Mouse (Mus musculus): ENCODE measurements at regions not wholly inside any gene's neighbourhood (a gene's known extent, or its start where the extent isn't known, plus 50 kb on each side); places are given as distances from the start of the nearest gene placed in this dataset.

- 41% methylated on average over 13 of the region's 13 CpGs for WGBS
- peak; percentile 60; the same call in 1 of the 2 replicates for ATAC-seq (ENCODE audit: extremely low read depth, insufficient number of reproducible peaks, low FRiP score, low TSS enrichment)
These were observed 85.2 kb upstream of the Zbtb40 start for GRCm38 (mm10) chr4:137133789-137134188.

GRCm38 (mm10) chr4:137130619-137131212 is 82.1 kb upstream of the Zbtb40 start:
- Histone ChIP-seq H3K4me3 (no peak overlapping the region), H3K36me3 (no peaks in the 10 kb centered on the region), H3K4me2 (no peak overlapping the region), H3K4me1 (peaks cover 30% of the 10 kb centered on the region), H3K9me3 (no peaks in the 10 kb centered on the region), H3K9ac (no peak overlapping the region), H3K27me3 (replicated peaks) (peaks cover 79% of the 10 kb centered on the region), H3K27ac (replicated peaks) (no peak overlapping the region)
- 44% methylated on average over 6 of the region's 7 CpGs for WGBS
- no peak for ATAC-seq (ENCODE audit: extremely low read depth, insufficient number of reproducible peaks, low FRiP score, low TSS enrichment)

More at GRCm38 (mm10) chr4:137133789-137134188, 85.2 kb upstream of the Zbtb40 start:
- Histone ChIP-seq H3K36me3 (no peaks in the 10 kb centered on the region), H3K9me3 (no peaks in the 10 kb centered on the region), H3K9ac (no peak overlapping the region), H3K4me2 (no peak overlapping the region), H3K27ac (replicated peaks) (no peak overlapping the region), H3K4me3 (no peak overlapping the region), H3K4me1 (peaks cover 28% of the 10 kb centered on the region), H3K27me3 (replicated peaks) (peaks cover 58% of the 10 kb centered on the region)

GRCm38 (mm10) chr4:137128152-137128551 is 79.6 kb upstream of the Zbtb40 start:
- ATAC-seq (ENCODE audit: extremely low read depth, insufficient number of reproducible peaks, low FRiP score, low TSS enrichment), result no peak
- Histone ChIP-seq H3K4me2 (0 out of 2 replicates have a peak overlapping the region, but pooled peaks have one; percentile 19), H3K27me3 (replicated peaks) (peaks cover 90% of the 10 kb centered on the region), H3K4me3 (no peak overlapping the region), H3K36me3 (no peaks in the 10 kb centered on the region), H3K9ac (no peak overlapping the region), H3K9me3 (no peaks in the 10 kb centered on the region), H3K27ac (replicated peaks) (no peak overlapping the region), H3K4me1 (peaks cover 14% of the 10 kb centered on the region)
- 14% methylated on average over 15 of the region's 15 CpGs for WGBS

GRCm38 (mm10) chr4:137121684-137122083 is 73.1 kb upstream of the Zbtb40 start:
- WGBS, result 42% methylated on average over 10 of the region's 10 CpGs
- no peak overlapping the region for H3K4me3 ChIP-seq
- peaks cover 59% of the 10 kb centered on the region for H3K27me3 ChIP-seq (replicated peaks)
- no peak overlapping the region for H3K4me2 ChIP-seq
- no peak for ATAC-seq (ENCODE audit: extremely low read depth, insufficient number of reproducible peaks, low FRiP score, low TSS enrichment)
- H3K9me3 ChIP-seq, result no peaks in the 10 kb centered on the region
- H3K9ac ChIP-seq, result no peak overlapping the region
- peaks cover 12% of the 10 kb centered on the region for H3K4me1 ChIP-seq
- H3K27ac ChIP-seq (replicated peaks), result no peak overlapping the region
- H3K36me3 ChIP-seq, result no peaks in the 10 kb centered on the region

- Histone ChIP-seq H3K4me2 (no peak overlapping the region), H3K9ac (no peak overlapping the region), H3K36me3 (no peaks in the 10 kb centered on the region), H3K4me3 (no peak overlapping the region), H3K9me3 (no peaks in the 10 kb centered on the region), H3K27me3 (replicated peaks) (peaks cover 53% of the 10 kb centered on the region), H3K4me1 (peaks cover 12% of the 10 kb centered on the region), H3K27ac (replicated peaks) (no peak overlapping the region)
- 54% methylated on average over 7 of the region's 7 CpGs for WGBS
- no peak for ATAC-seq (ENCODE audit: extremely low read depth, insufficient number of reproducible peaks, low FRiP score, low TSS enrichment)
These were observed 72.0 kb upstream of the Zbtb40 start for GRCm38 (mm10) chr4:137120597-137120996.

- H3K27me3 ChIP-seq (replicated peaks), result peaks cover 35% of the 10 kb centered on the region
- WGBS, result 16% methylated on average over 10 of the region's 10 CpGs
- no peaks in the 10 kb centered on the region for H3K9me3 ChIP-seq
- peaks cover 12% of the 10 kb centered on the region for H3K4me1 ChIP-seq
- H3K9ac ChIP-seq, result peak overlapping the region; percentile 60
- no peaks in the 10 kb centered on the region for H3K36me3 ChIP-seq
- ATAC-seq (ENCODE audit: extremely low read depth, insufficient number of reproducible peaks, low FRiP score, low TSS enrichment), result no peak
- no peak overlapping the region for H3K27ac ChIP-seq (replicated peaks)
- peak overlapping the region; percentile 43 for H3K4me3 ChIP-seq
- peak overlapping the region; percentile 68 for H3K4me2 ChIP-seq
These were observed 69.7 kb upstream of the Zbtb40 start for GRCm38 (mm10) chr4:137118332-137118715.

DNA sequence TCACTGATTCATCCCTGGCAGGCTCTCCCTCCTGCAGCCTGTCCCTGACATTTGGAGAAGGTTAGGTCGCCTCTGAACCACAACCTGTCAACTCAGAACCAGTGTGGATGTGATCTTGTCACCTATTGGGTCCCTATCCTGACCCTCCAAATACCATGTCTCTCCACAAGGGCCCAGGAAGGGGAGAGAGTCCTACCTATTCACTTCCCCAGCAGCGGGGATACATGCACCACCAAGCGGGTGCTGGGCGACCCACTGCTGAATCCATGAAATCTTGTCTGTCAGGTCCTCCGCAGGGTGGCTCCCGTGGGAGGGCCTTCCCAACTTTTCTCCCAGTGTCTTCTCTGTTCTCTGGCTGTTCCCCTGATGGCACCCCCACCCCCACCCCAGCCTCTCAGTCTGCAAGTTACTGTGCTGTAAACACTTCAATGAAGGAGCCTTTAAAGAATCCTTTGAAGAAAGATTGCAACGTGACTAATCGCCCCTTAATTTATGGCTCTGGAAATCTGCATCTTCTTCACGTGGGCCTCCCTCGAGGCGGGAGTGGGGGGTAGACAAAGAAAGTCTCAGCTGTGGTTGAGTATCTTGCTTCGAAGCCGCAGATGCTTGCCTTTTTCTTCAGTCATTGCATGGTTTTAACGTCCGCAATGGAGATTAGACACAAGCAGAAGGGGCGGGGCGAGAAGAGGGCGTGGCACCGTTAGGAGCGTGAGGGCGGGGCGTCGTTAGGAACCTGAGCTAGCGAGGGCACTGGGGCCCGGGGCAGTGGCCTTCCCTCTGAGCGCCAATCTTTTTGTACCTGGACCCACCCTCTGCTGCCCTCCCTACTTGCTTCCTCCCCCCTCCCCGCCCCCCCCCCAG is 69.1 kb upstream of the Zbtb40 start:
- peaks cover 12% of the 10 kb centered on the region for H3K4me1 ChIP-seq
- H3K4me2 ChIP-seq, result peak overlapping the region; percentile 68
- ATAC-seq (ENCODE audit: extremely low read depth, insufficient number of reproducible peaks, low FRiP score, low TSS enrichment), result no peak; the same call in 1 of the 2 replicates
- H3K9ac ChIP-seq, result peak overlapping the region; percentile 60
- H3K27ac ChIP-seq (replicated peaks), result no peak overlapping the region
- no peaks in the 10 kb centered on the region for H3K9me3 ChIP-seq
- WGBS, result 2% methylated on average over 26 of the region's 27 CpGs
- H3K36me3 ChIP-seq, result no peaks in the 10 kb centered on the region
- peaks cover 35% of the 10 kb centered on the region for H3K27me3 ChIP-seq (replicated peaks)
- H3K4me3 ChIP-seq, result peak overlapping the region; percentile 43

DNA sequence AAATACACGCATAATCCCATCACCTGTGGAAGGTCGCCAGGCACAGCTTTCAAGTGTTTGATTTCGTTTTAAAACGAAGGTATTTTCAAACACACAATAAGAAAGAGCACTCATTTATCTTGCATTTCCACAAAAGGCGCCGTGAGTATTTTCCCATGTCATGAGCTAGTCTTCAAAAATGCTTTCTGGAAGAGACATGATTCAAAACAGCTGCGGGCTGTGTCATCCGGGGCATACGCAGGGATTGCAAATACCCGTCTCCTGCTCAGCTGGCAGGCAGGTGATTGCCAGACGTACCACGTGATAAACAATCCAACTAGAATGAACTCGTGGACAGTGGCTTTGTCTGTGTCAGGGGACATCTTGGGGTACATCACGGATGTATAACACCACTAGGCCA is 66.5 kb upstream of the Zbtb40 start:
- no peak overlapping the region for H3K4me2 ChIP-seq
- ATAC-seq (ENCODE audit: extremely low read depth, insufficient number of reproducible peaks, low FRiP score, low TSS enrichment), result no peak
- 75% methylated on average over 14 of the region's 14 CpGs for WGBS
- H3K9ac ChIP-seq, result no peak overlapping the region
- no peak overlapping the region for H3K27ac ChIP-seq (replicated peaks)
- peaks cover 12% of the 10 kb centered on the region for H3K4me1 ChIP-seq
- H3K9me3 ChIP-seq, result no peaks in the 10 kb centered on the region
- H3K4me3 ChIP-seq, result no peak overlapping the region
- peaks cover 37% of the 10 kb centered on the region for H3K27me3 ChIP-seq (replicated peaks)
- H3K36me3 ChIP-seq, result no peaks in the 10 kb centered on the region

GRCm38 (mm10) chr4:137110276-137110675 is 61.7 kb upstream of the Zbtb40 start:
- ATAC-seq (ENCODE audit: extremely low read depth, insufficient number of reproducible peaks, low FRiP score, low TSS enrichment), result no peak
- no peak overlapping the region for H3K4me3 ChIP-seq
- no peak overlapping the region for H3K27ac ChIP-seq (replicated peaks)
- H3K4me2 ChIP-seq, result no peak overlapping the region
- no peaks in the 10 kb centered on the region for H3K4me1 ChIP-seq
- H3K9me3 ChIP-seq, result no peaks in the 10 kb centered on the region
- WGBS, result 74% methylated on average over 10 of the region's 10 CpGs
- peaks cover 28% of the 10 kb centered on the region for H3K27me3 ChIP-seq (replicated peaks)
- no peak overlapping the region for H3K9ac ChIP-seq
- H3K36me3 ChIP-seq, result no peaks in the 10 kb centered on the region

DNA sequence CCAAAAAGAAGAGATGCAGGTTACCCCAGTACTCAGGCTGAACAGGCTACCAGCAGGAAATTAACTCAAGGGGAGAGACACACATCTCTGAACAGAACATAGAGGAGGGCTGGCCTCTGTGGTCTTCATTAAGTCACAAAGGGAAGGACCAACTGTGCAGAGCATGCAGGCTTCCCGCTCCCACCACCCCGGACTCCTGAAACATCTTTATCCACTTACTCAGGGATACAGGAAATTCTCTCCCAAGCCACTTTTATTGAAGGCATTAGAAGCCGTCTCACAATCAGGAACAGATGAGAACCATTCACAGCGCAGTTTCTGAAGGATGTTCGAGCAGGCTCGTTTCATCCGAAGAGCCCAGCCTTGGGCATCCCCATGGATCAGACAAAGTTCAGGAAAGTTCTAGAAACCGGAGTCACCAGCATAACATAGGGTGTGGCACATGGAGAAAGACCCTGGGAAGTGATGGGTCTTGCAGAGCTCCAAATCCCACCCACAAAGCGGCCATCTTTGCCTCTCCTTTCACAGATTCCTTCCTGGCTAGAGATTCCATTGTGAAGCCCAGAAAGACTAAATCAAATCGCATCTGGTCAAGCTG is 55.9 kb upstream of the Zbtb40 start:
- H3K9ac ChIP-seq, result no peak overlapping the region
- WGBS, result 79% methylated on average over 10 of the region's 10 CpGs
- H3K9me3 ChIP-seq, result no peaks in the 10 kb centered on the region
- H3K27ac ChIP-seq (replicated peaks), result no peak overlapping the region
- peaks cover 21% of the 10 kb centered on the region for H3K27me3 ChIP-seq (replicated peaks)
- H3K4me3 ChIP-seq, result no peak overlapping the region
- no peaks in the 10 kb centered on the region for H3K4me1 ChIP-seq
- H3K4me2 ChIP-seq, result no peak overlapping the region
- ATAC-seq (ENCODE audit: extremely low read depth, insufficient number of reproducible peaks, low FRiP score, low TSS enrichment), result no peak
- H3K36me3 ChIP-seq, result no peaks in the 10 kb centered on the region

DNA sequence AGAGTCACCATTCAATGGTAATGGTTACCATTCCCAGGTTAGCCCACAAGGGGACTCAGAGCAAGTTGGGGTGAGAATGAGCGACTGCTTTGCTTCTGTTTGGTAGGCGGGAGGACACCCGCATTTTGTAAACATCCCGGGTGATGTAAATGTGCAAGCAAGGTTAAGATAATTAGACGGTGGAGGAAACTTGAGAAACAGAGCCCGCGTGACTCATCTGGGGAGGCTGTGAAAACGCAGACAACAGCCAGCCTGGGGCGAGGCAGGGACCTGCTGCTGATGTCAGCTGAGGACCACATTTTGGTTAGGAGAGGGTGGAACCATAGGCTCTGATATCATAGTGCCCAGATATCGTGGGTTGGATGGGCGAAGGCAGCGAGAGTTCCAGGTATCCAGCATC is 52.6 kb upstream of the Zbtb40 start:
- Histone ChIP-seq H3K27me3 (replicated peaks) (peaks cover 33% of the 10 kb centered on the region), H3K36me3 (no peaks in the 10 kb centered on the region), H3K9me3 (no peaks in the 10 kb centered on the region), H3K9ac (no peak overlapping the region), H3K27ac (replicated peaks) (no peak overlapping the region), H3K4me2 (no peak overlapping the region), H3K4me3 (no peak overlapping the region), H3K4me1 (peaks cover 6% of the 10 kb centered on the region)
- 75% methylated on average over 12 of the region's 12 CpGs for WGBS
- ATAC-seq (ENCODE audit: extremely low read depth, insufficient number of reproducible peaks, low FRiP score, low TSS enrichment), result no peak
